Mouse (Mus musculus) megakaryocyte, embryonic 14.5 days (primary cell): ENCODE data around the gene Copg2.

ENCODE experiments used
- FLI1 ChIP-seq: IDR thresholded peaks from 2 replicates; pipeline ENCODE4 v1.6.1; 2012; ENCODE audit warnings: low read length, inconsistent platforms, mixed read lengths
- GATA1 ChIP-seq: IDR thresholded peaks from 3 replicates; pipeline ENCODE4 v1.6.1; 2012; ENCODE audit warnings: mixed read lengths, low read length, inconsistent platforms, borderline replicate concordance

DNA sequence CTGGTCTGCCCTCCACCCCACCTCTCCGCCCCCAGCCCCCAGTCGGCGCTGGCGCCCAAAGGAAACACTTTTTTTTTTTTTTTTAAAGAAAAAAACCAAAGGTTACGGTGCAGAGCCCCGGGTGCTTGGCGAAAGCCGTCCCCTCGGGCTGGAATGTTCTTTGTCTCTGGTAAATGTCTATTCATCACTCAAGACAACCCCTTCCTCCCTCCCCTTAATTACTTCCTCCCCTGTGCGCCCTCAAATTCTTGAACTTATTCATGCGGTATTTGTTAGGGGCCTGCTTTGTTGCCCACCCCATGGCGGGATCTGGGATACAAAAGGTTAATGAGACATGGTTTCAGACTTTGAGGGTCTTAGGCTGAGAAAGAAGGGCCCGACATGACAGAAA is 160.2 kb downstream of the Copg2 start:
- no peak for TF ChIP-seq FLI1
- no peak for TF ChIP-seq GATA1
